Mouse (Mus musculus) common myeloid progenitor, adult 5-6 weeks (primary cell): ENCODE measurements around the gene Arid5b. TPM values are rescaled to one million over a fixed set of nuclear protein-coding genes. Genes with fewer than 3 reads are reported as not detected.

ENCODE experiments used
- ATAC-seq: replicated peaks from 2 replicates; pipeline ENCODE4 v1.8.0; 2016; ENCODE audit warnings: low read depth, mild to moderate bottlenecking, moderate TSS enrichment, inconsistent platforms; ENCODE audit not compliant: poor library complexity, severe bottlenecking
- total RNA-seq: library from RNA; stranded (forward); fragments of 200-1000, 187-1606 nt; gene quantifications from 2 replicates; pipeline ENCODE4 v1.2.3, GENCODE M21; 2017

Arid5b gene
- total RNA-seq, 1 experiment from 2014 or later: 7.0 TPM

GRCm38 (mm10) chr10:68239426-68240070 lies 39.0 kb downstream of the Arid5b start:
- no peak for ATAC-seq

- ATAC-seq: peak; percentile 46
These were observed 39.7 kb downstream of the Arid5b start for GRCm38 (mm10) chr10:68238707-68239425.

GRCm38 (mm10) chr10:68238182-68238581 lies 40.4 kb downstream of the Arid5b start:
- ATAC-seq: no peak

- no peak for ATAC-seq
These were observed 41.5 kb downstream of the Arid5b start for GRCm38 (mm10) chr10:68236956-68237455.

DNA sequence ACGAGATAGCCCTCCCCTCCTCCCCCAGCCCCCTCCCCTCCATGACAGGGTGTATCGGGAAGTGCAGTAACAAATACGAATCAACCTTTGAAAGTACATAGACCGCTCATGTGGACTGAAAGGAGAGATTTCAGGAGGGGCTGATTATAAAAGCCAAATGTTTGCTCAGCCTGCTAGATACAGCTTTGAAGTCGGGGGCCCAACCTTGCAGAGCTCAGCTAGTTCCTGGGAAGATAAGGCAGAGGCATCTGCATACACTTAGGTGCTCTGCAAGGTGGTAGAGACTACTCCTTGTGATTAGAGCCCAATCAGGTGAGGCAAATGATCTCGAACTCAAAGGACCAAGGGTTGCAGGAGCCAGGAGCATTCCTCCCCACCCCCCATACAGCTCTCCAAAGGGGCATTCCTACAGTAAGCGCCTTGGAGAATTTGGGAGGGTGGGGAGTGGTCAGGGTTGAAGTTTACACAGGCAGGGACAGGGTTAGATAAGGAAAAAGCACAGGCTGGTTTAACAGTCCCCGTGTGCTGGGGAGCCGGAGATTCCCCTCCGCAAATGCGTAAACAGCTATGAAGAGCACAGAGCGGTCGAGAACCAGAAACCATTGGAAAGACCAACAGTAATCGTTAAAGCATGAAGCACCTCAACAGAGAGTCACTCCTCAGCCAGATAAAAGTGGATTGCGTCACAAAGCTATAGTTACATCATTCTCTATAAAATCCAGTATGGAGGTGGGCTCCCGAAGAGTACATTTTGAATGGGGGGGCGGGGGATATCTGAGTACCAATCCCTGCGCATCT lies 47.0 kb downstream of the Arid5b start:
- ATAC-seq: no peak

GRCm38 (mm10) chr10:68230653-68231384 lies 47.7 kb downstream of the Arid5b start:
- ATAC-seq: no peak

GRCm38 (mm10) chr10:68229640-68230565 lies 48.6 kb downstream of the Arid5b start:
- ATAC-seq: no peak

DNA sequence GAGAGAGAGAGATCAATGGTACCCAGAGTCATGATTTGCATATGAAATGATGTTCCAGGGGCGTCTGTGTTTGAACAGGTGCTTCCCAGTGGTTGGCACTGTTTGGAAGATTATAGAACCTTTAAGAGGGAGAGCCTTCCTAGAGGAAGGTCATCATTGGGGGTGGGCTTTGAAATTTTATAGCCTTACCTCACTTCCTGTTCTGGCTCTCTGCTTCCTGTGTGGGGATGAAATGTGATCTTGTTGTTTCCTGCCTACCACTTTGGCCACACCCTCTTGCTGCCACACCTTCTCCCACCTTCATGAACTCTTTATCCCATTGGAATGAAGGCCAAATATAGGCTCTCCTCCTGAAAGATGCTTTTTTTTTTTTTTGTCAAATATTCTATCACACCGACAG lies 55.9 kb downstream of the Arid5b start:
- ATAC-seq: no peak

DNA sequence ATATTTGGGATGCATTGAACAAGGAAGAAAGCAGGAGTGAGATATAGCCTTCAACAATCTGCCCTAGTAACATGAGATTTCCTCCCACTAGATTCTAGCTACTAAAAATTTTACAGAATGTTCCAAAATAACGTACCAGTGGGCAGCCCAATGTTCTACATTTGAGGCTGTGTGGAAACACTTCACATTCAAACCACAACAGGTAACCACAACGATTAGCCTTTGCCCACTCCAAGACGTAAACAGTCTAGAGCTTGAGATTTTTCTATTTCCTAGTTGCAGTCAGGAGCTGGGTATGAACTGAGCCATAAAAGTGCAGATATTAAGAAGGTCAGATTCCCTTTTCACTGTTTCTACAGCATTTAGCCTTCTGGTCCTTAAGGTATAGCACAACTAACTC lies 56.5 kb downstream of the Arid5b start:
- peak; percentile 47; the same call in 1 of the 2 replicates for ATAC-seq

DNA sequence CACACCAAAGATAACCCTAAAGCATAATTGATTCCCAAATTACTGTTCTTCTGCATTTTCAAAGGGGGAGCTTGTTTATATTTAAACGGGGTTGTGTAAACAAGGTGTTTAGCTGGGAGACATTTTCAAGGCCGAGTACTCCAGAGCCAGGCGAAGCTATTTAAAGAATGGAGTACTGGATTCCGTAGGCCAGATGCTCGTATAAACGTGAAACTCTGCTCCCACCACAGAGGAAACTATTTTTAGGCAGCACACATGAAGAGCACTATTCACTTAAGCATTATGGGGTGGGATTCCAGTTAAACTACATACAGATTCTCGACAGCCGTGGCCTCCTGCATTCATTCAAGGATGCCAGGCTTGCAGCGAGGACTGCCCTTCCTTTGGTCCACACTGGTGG lies 59.2 kb downstream of the Arid5b start:
- ATAC-seq: no peak

GRCm38 (mm10) chr10:68218678-68219077 lies 59.9 kb downstream of the Arid5b start:
- ATAC-seq: no peak

- no peak for ATAC-seq
These were observed 63.6 kb downstream of the Arid5b start for GRCm38 (mm10) chr10:68214809-68215468.

DNA sequence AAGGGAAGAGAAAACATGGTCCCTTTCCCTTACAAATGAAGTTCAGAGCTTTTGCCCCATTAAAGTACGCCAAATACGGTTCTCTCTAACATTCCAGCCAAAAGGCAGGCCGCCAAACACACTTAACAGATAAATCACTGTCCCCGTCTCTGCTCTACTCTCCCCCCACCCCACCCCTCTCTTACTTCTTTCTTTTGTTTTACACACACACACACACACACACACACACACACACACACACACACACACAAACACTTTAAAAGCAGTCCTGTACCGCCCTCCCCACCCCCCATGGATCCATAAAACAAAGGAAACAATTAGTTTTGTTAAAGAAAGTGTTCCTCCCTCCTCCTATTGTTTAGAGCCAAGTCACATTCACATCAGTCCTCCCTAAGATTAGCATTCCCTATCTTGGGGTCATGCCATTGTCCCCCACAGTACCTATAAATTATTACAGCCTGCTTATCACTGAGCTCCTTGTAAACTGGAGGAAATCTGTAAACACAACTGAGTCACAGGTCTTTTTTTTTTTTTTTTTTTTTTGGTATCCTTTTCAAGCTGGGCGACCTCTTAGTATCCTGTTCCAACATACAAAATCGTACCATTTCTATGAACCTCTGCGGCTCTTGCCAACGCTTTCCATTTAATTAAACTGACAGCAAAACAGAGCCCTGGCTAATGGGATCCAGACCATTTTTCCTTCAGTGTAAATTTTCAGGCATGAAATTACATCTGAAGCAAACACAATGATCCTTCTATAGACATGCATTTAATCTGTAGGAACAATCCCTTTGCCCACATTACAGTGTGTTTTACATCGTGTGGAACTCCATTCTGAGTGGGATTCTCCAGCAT lies 66.3 kb downstream of the Arid5b start:
- no peak for ATAC-seq

- no peak for ATAC-seq
These were observed 67.0 kb downstream of the Arid5b start for GRCm38 (mm10) chr10:68211514-68211913.

DNA sequence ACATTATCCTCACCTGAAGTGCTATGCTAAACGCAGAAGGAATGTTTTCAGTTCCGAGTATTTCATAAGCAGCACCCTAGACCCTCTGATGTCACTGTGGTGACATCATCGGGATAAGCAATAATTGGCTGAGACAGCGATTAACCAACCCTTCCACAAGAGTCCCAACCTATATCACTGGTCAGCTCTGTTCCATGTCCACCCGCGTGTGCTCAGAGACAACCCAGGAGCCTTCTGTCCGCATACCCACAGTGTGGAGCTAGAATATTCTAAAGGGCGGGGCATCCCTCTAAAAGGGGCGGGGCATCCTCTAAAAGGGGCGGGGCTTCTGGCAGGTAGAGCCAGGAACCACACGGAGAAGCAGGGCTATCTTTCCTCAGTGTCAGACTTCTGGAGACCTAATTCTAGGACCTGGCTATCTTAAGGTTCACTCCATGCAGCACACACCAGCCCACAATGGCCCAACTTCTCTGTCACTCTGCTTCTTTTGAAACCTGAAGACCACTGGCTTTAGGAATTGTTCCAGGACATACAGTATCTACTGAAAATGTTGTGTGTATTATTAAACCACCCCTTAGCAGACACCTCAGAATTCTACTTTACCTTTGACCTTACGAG lies 68.4 kb downstream of the Arid5b start:
- no peak for ATAC-seq

DNA sequence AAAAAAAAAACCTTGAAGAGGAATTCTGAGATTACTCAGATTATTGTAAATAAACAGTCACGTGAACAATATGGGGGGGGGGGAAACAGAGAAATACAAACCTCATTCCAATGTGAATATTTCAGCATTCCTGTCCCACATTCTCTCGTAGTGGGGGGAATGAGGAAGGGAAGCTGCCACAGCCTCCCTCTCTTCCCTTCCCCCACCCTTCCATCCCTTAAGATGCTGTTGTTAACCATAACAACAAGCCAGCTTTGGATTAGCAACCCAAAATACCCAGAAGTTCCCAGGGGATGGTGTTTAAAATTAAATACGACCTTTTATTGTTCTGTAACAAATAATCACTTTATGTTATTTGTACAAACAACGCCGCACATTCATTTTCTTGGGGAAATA lies 69.9 kb downstream of the Arid5b start:
- no peak for ATAC-seq
